Mouse (Mus musculus) bone marrow macrophage, adult 2 months (primary cell): ENCODE measurements around the gene Lrrc8c.

Experiments
- CTCF ChIP-seq: IDR thresholded peaks from 2 replicates; pipeline ENCODE4 v1.5.1; 2012; ENCODE audit warnings: low read depth, mild to moderate bottlenecking, low read length, moderate library complexity
- POLR2A ChIP-seq: IDR thresholded peaks from 2 replicates; pipeline ENCODE4 v1.6.1; 2012; ENCODE audit warnings: mild to moderate bottlenecking, low read depth, low read length, borderline replicate concordance

GRCm38 (mm10) chr5:105484891-105485290 is 34.3 kb upstream of the Lrrc8c start:
- TF ChIP-seq CTCF (no peak), POLR2A (no peak)
